Mouse (Mus musculus): ENCODE data around the gene Hlx.

The Hlx gene

DNA sequence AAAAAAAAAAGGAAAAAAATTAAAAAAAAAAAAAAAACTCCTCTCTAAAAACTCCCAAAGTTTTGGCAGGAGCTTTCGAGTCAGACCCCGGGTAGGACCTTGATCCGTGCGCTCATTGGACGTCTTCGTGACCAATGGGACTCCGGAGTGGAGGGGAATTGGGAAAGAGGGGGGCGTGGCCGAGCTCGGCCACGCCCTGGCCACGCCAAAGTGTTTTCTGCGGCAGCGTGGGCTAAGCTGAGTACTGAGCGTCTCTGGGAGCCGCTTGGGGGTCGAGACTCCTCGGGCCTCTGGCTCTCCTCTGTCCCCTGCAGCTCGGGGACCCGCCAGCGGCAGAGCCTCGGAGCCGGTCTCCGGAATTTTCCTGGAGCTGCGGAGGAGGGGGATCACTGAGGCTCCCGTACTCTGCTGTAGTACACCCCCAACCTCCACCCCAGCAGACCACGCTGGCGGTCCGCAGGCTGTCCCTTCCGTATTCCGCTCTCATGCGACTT lies at the start of gene Hlx:
Gene Hlx, minus strand, starts transcription at position 64 of the 494 bp plus-strand sequence.
- Histone ChIP-seq H3K36me3 (ENCODE audit: control insufficient read depth, insufficient read depth, low read length, poor library complexity, severe bottlenecking) (no peaks in the 10 kb centered on the region), H3K27me3 (ENCODE audit: control insufficient read depth, insufficient read depth, low read length, poor library complexity, severe bottlenecking) (no peaks in the 10 kb centered on the region; the same call in 1 of the 2 replicates)
- DNase-seq (ENCODE audit: low read depth, low spot score), result peak; percentile 81

DNA sequence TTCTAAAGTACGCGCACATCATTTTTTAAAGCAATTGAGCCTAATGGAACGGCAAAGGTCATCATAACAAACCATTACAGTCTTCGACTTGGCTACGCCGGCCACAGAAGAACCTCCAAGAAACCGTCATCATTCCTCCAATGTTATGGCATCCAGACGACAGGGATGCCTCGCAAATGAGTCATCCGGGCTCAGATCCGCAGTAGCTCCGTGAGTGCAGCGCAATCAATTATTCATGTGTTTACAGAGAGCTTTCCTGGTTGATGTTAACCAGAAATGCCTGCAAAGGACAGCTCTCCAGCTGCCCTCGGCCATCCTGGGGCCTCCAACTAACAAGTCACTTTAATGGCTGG lies 49.7 kb upstream of the Hlx start:
- peaks cover 1% of the 10 kb centered on the region; the same call in 1 of the 2 replicates for H3K27me3 ChIP-seq (ENCODE audit: control insufficient read depth, insufficient read depth, low read length, poor library complexity, severe bottlenecking)
- DNase-seq (ENCODE audit: low read depth, low spot score), result no peak
- no peaks in the 10 kb centered on the region for H3K36me3 ChIP-seq (ENCODE audit: control insufficient read depth, insufficient read depth, low read length, poor library complexity, severe bottlenecking)

DNA sequence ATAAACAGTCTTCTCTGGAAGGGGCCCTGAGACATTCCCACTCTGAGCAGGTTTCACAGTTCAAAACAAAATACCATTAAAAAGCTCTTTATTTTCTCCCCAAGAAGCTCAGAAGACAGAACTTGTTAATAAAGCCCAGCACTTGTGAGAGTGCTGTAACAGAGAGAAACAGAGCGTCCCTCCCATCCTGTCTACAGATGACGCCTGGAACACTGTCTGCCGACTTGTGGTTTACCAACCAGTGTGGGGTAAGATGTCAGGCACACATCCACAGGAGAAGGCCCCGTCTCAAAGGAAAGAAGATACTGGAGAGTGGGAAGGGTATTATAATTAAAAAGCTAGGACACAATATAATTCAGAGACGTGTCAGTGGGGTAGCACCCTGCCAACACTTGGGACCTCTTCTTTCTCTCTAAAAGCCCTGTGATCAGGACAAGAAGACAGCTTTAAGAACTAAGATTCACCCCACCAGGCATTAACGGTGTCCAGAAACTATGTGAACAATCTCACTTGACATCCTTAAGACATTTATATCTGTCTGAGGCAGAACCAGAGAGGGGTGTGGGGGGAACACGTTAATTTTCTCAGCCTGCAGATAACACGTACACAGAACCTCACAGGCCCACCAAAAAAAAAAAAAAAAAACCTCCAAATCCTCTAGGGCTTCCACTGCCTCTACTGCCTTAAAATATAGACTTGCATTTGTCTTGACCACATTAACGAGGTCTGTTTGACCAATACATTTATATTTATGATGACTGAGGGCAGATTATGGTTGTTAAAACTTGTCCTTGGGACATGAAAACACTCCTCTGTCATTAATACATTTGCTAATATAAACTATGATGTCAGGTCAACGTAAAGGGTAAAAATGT lies 49.1 kb upstream of the Hlx start:
- no peak for DNase-seq (ENCODE audit: low read depth, low spot score)
- Histone ChIP-seq H3K27me3 (ENCODE audit: control insufficient read depth, insufficient read depth, low read length, poor library complexity, severe bottlenecking) (peaks cover 1% of the 10 kb centered on the region; the same call in 1 of the 2 replicates), H3K36me3 (ENCODE audit: control insufficient read depth, insufficient read depth, low read length, poor library complexity, severe bottlenecking) (no peaks in the 10 kb centered on the region)

DNA sequence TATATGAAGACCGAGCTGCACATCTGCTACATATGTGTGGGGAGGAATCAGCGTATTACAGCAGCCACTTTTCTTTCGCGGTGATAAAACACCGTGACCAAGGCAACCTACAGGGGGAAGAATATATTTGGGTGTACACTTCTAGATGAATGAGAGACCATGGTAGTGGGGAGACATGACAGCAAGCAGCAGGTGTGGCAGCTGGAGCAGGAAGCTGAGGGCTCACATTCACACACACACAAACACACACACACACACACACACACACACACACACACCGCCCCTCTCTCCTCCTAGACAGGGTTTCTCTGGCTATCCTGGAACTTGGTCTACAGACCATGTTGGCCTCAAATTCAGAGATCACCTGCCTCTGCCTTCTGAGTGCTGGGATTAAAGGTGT lies 45.7 kb upstream of the Hlx start:
- Histone ChIP-seq H3K27me3 (ENCODE audit: control insufficient read depth, insufficient read depth, low read length, poor library complexity, severe bottlenecking) (peaks cover 1% of the 10 kb centered on the region; the same call in 1 of the 2 replicates), H3K36me3 (ENCODE audit: control insufficient read depth, insufficient read depth, low read length, poor library complexity, severe bottlenecking) (no peaks in the 10 kb centered on the region)
- no peak for DNase-seq (ENCODE audit: low read depth, low spot score)

DNA sequence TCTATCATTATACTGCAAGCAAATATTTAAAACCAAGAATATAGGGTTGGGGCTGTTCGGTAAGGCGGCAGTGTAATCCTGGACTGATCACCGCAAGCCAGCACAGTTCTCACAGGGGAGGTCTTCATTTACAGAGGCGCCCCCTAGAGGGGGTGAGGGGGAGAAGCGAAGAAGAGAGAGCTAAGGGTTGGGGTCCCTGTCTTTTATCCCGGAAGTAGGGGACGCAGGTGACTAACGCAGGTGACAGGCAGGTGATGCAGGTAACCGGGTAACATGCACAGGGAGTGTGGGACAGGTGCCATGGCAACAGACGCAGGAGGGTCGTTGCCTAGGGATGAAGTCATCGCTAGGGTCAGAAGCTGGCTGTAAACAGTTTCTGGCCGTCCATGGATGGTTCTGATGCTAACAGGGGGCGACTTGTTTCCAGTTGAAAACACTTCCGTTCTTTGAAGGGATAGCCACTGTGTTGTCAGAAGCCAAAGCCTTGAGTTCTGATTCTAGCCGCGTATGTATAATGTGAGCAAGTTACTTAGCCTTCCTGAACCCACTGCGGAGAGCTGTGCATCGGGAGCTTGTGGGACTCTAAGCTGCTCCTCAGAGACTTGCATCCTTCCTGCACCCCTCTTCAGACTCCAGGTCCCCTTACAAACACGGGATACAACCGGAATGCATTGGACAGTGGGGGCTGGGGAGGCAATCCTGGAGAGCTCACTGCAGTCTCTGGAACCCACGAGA lies 44.8 kb upstream of the Hlx start:
- Histone ChIP-seq H3K36me3 (ENCODE audit: control insufficient read depth, insufficient read depth, low read length, poor library complexity, severe bottlenecking) (no peaks in the 10 kb centered on the region), H3K27me3 (ENCODE audit: control insufficient read depth, insufficient read depth, low read length, poor library complexity, severe bottlenecking) (peaks cover 1% of the 10 kb centered on the region; the same call in 1 of the 2 replicates)
- DNase-seq (ENCODE audit: low read depth, low spot score), result peak; percentile 5

DNA sequence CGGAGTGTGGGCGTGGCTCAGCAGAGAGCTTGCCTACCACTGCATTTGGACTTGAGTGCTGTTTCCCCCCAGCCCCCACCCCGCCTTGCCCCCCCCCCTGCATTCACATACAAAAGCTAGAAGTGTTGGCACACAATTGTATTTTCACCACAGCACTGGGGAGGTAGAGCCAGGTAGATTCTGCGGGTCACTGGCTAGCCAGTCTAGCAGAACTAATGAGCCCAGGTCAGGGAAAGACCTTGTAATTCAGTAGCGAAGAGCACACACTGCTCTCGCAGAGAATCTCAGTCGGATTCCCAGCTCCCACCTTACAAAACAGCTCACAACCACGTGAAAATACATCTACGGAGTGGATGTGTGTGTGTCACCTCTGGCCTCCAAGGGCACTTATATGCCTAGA lies 42.9 kb upstream of the Hlx start:
- DNase-seq (ENCODE audit: low read depth, low spot score), result no peak
- no peaks in the 10 kb centered on the region for H3K36me3 ChIP-seq (ENCODE audit: control insufficient read depth, insufficient read depth, low read length, poor library complexity, severe bottlenecking)
- H3K27me3 ChIP-seq (ENCODE audit: control insufficient read depth, insufficient read depth, low read length, poor library complexity, severe bottlenecking), result peaks cover 1% of the 10 kb centered on the region; the same call in 1 of the 2 replicates

DNA sequence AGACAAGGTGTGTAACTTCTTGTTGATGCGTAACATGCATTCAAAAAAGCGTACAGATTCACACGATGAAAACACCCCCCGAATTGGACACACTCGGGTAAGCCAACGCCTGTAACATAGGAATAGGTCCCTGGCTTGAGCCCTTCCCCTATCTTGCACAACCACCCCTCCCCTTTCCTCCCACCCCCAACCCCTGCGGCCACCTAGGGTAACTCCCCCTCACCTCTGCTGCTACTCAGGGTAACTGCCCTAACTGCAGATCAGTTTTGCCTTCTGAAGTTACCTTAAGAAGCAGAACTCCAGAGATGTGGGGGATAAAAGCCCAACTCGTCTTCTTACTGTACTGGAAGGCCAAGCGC lies 39.5 kb upstream of the Hlx start:
- no peak for DNase-seq (ENCODE audit: low read depth, low spot score)
- no peaks in the 10 kb centered on the region for H3K36me3 ChIP-seq (ENCODE audit: control insufficient read depth, insufficient read depth, low read length, poor library complexity, severe bottlenecking)
- H3K27me3 ChIP-seq (ENCODE audit: control insufficient read depth, insufficient read depth, low read length, poor library complexity, severe bottlenecking), result no peaks in the 10 kb centered on the region

DNA sequence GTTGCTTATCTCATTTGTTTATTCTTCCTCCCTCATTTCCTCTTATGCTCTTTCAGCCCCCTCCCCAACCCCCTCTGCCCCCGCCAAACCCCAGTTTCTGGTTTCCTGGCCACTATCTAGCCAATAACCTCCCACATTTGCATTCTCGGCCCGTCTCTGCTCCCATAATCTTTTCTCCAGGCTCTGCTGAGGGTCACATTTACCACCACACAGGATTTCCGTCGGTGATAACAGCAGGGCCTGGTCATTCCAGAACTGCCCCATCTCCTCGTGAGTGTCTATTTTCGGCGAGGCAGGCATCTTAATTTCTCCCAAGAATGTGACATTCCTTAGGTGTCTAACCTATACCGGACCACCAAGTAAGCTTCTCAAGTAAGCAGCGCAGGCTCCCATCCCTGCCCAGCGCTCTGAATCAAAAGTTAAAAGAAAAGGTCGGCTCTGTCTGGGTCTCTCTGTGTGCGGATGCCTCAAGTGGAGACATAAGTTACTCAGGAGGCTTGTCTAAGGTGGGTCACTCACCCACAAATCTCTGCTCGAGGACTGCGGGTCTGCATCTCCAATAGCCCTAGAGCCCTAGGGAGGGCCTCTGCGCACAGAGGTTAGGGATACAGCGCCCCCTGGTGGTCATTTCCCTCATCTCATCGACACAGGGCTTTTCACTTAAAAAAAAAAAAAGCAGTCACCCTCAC lies 38.9 kb upstream of the Hlx start:
- peak; percentile 80 for DNase-seq (ENCODE audit: low read depth, low spot score)
- no peaks in the 10 kb centered on the region for H3K27me3 ChIP-seq (ENCODE audit: control insufficient read depth, insufficient read depth, low read length, poor library complexity, severe bottlenecking)
- H3K36me3 ChIP-seq (ENCODE audit: control insufficient read depth, insufficient read depth, low read length, poor library complexity, severe bottlenecking), result no peaks in the 10 kb centered on the region

DNA sequence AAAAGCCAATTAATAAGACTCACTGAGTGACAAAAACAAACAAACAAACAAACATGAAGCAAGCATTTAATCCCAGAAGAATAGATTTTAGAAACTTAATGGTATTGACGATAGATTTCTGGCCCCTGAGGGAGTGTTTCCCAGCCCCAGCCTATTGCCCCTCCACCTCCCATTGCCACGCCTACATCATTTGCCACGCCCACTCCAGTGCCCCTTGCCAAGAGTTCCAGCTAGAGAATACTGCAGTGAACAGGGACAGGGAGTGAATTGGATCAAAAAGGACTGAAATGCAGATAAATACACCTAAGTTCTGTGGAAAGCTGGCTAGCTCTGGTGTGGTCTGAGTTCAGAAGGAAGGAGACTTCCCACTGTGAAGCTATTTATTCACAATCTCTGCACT lies 31.4 kb upstream of the Hlx start:
- no peaks in the 10 kb centered on the region for H3K36me3 ChIP-seq (ENCODE audit: control insufficient read depth, insufficient read depth, low read length, poor library complexity, severe bottlenecking)
- no peaks in the 10 kb centered on the region for H3K27me3 ChIP-seq (ENCODE audit: control insufficient read depth, insufficient read depth, low read length, poor library complexity, severe bottlenecking)
- no peak for DNase-seq (ENCODE audit: low read depth, low spot score)

DNA sequence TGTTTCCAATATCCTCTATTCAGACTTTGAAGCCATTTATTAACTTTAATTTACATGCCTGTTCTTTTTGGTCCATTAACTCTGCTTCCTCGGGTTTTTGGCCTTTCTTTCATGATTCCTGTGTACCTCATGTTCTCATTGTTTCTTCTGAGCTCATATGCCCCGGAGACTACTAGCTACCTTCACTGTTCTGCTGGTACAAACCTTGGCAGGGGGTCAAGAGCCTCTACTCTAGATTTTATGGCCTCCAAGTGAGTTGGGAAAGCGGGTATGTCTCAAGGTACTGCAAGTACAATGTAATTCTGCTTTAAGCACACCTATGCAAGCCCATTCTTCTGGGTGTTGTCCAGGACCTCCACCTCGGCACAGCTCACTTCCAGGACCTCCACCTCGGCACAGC lies 30.5 kb upstream of the Hlx start:
- H3K36me3 ChIP-seq (ENCODE audit: control insufficient read depth, insufficient read depth, low read length, poor library complexity, severe bottlenecking), result no peaks in the 10 kb centered on the region
- DNase-seq (ENCODE audit: low read depth, low spot score), result no peak
- H3K27me3 ChIP-seq (ENCODE audit: control insufficient read depth, insufficient read depth, low read length, poor library complexity, severe bottlenecking), result no peaks in the 10 kb centered on the region

DNA sequence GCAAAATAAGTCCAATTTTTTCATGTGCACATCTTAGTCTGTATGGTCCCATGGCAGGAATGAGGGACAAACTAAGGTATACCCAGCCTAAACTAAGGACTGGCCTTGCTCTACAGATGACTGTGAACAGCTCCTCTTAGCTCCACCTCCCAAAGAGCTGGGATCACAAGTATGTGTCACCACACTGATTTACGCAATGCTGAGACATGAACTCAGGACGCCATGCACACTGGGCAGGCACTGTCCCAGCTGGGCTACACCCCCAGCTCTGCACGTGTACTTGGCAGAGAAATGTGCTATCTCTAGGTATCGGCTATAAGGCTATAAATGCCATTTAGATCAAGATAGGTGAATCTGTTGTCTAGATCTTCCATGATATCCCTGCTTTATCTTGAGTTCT lies 29.6 kb upstream of the Hlx start:
- no peaks in the 10 kb centered on the region for H3K27me3 ChIP-seq (ENCODE audit: control insufficient read depth, insufficient read depth, low read length, poor library complexity, severe bottlenecking)
- no peaks in the 10 kb centered on the region for H3K36me3 ChIP-seq (ENCODE audit: control insufficient read depth, insufficient read depth, low read length, poor library complexity, severe bottlenecking)
- no peak for DNase-seq (ENCODE audit: low read depth, low spot score)

DNA sequence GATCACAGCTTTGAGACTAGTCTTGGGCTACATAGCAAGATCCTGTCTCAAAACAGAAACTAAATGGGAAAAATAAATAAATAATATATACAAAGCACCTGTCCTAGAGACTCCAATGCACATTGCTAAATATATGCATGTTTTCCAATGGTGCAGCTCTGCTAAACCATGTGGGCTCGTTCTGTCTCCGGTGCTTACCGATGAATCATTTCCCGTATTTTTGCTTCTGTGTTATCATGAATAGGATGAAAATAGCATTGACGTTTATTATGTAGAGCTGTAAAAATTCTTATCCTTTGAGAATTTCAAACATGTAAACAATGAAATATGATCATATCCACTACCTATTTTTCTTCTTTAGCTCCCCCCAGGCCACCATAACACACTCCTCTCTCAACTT lies 20.3 kb upstream of the Hlx start:
- no peaks in the 10 kb centered on the region for H3K36me3 ChIP-seq (ENCODE audit: control insufficient read depth, insufficient read depth, low read length, poor library complexity, severe bottlenecking)
- H3K27me3 ChIP-seq (ENCODE audit: control insufficient read depth, insufficient read depth, low read length, poor library complexity, severe bottlenecking), result no peaks in the 10 kb centered on the region
- DNase-seq (ENCODE audit: low read depth, low spot score), result no peak

DNA sequence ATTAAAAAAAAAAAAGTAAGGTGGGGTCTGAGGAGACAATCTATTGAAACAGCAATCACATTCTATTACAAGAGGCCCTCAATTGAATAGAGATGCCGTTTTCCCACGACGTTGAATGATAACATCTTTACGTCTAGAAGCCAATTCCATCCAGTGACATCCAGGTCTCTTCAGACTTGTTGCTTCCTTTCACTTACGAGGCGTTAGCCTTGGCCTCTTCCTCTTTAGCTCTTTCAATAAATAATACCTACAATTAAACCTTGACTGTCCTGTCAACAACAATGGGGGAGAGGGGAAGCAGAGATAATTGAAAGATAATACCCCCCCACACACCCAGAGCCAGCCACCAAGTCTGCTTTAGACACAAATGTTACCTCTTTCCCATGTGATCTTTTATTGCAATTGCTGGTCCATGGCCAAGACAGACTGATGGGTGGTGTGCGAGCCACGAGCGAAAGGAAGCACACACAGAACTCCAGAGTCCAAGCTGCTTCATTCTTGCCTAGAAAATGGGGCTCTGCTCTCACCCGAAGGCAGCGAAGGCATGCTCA lies 17.8 kb upstream of the Hlx start:
- no peak for DNase-seq (ENCODE audit: low read depth, low spot score)
- no peaks in the 10 kb centered on the region for H3K36me3 ChIP-seq (ENCODE audit: control insufficient read depth, insufficient read depth, low read length, poor library complexity, severe bottlenecking)
- H3K27me3 ChIP-seq (ENCODE audit: control insufficient read depth, insufficient read depth, low read length, poor library complexity, severe bottlenecking), result no peaks in the 10 kb centered on the region

DNA sequence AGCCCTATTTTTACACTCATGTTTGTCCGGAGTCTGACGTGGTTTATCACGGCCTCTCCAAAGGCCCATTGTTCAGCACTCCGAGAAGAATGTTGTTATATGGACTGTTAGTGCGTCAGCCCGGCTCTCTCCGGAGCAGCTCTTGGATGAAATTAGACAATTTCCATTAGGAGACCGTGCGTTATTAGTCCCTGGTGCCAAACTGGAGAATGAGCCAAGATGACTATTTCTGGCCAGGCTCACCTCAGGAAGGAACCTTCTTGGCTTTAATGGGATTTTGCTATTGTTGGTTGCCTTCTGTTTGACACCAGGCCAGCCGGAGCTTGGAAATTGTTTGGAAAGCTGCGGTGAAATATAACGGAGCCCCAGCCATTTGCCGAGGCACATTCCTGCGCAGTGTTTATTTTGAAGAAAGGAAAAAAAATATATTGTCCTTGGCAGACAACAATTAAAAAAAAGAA lies 16.3 kb upstream of the Hlx start:
- Histone ChIP-seq H3K27me3 (ENCODE audit: control insufficient read depth, insufficient read depth, low read length, poor library complexity, severe bottlenecking) (no peaks in the 10 kb centered on the region), H3K36me3 (ENCODE audit: control insufficient read depth, insufficient read depth, low read length, poor library complexity, severe bottlenecking) (no peaks in the 10 kb centered on the region)
- DNase-seq (ENCODE audit: low read depth, low spot score), result no peak

Data from splenic B cell, adult 2 months (primary cell).